Mouse (Mus musculus) cortical plate, adult 2 months (tissue): ENCODE data around the gene Fbh1.

Experiments
- CTCF ChIP-seq: fragments of 200-500 bp; IDR thresholded peaks from 2 replicates; pipeline ENCODE4 v1.5.1; 2011; ENCODE audit warnings: mild to moderate bottlenecking, control low read depth, low read length; ENCODE audit not compliant: insufficient read depth; ENCODE audit errors: extremely low read depth
- POLR2A ChIP-seq: fragments of 200-500 bp; IDR thresholded peaks from 2 replicates; pipeline ENCODE4 v1.6.1; 2011; ENCODE audit warnings: mild to moderate bottlenecking, low read length, control low read depth; ENCODE audit not compliant: insufficient read depth; ENCODE audit errors: extremely low read depth

DNA sequence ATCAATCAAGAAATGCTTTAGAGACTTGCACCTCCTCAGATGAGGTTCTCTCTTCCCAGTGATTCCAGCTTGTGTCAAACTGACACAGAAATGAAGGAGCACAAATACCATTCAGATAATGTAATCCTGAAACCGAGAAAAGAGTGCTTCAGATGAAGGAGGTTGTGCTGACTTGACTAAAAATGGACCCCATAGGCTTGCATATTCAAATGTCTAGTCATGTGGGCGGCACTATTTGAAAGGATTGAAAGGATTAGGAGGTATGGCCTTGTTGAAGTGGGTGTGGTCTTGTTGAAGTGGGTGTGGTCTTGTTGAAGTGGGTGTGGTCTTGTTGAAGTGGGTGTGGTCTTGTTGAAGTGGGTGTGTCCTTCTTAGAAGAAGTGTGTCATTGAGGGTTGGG lies 77.5 kb downstream of the Fbh1 start:
- TF ChIP-seq POLR2A (no peak), CTCF (no peak)
